11 mouse cellular contexts compared by ENCODE assay signal in the genomic region with DNA sequence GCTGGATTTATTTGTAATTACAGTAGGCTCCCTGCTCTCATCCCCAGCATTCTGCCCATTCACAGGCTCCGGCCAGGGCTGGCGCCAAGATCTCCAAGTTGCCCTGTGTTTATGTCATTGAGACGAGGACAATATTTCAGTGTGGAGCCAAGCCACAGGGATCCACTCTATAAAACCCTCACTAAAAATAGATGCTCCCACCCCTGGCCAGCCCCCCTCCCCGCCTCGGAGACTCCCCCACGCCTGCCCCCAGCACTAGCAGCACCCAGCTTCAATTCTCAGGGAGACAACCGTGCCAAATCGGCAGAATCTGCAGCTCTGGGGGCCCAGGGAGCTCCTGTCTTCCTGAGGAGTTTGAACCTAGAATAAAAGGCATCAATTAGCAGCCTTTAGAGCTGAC. TPM values are rescaled to one million over a fixed set of nuclear protein-coding genes. Genes with fewer than 3 reads are reported as not detected.
DNase-seq lines count a peak whose midpoint lies in the region; ATAC-seq and TF ChIP-seq lines count a peak whose summit lies in the region.
"Had no signal": no experiment of that assay in that cellular context is flagged by ENCODE, and none has a peak within 500 bp of the region (broad histone marks: within the 10 kb centered on the region; RNA-seq: fewer than 3 reads in every experiment).

No protein-coding gene starts in this region.

- H3K9me3 ChIP-seq in heart, embryonic 11.5 days (replicated peaks; ENCODE audit: control insufficient read depth, low read length), result no peaks in the 10 kb centered on the region
- H3K9me3 ChIP-seq in lung, postnatal 0 days (ENCODE audit: low read length), result no peaks in the 10 kb centered on the region
- no peaks in the 10 kb centered on the region for H3K9me3 ChIP-seq in hindbrain, embryonic 16.5 days (ENCODE audit: control insufficient read depth, low read length)
- no peaks in the 10 kb centered on the region for H3K9me3 ChIP-seq in neural tube, embryonic 15.5 days (replicated peaks)

- WGBS in heart, embryonic 11.5 days (ENCODE audit: insufficient replicate concordance), result 9% methylated on average over 8 of the region's 8 CpGs
- WGBS in lung, postnatal 0 days, result 34% methylated on average over 8 of the region's 8 CpGs
- 5% methylated on average over 8 of the region's 8 CpGs for WGBS in hindbrain, embryonic 16.5 days
- 5% methylated on average over 8 of the region's 8 CpGs for WGBS in neural tube, embryonic 15.5 days

- H3K4me3 ChIP-seq in heart, embryonic 11.5 days (ENCODE audit: low read depth, low read length), result no peak overlapping the region
- H3K4me3 ChIP-seq in lung, postnatal 0 days (ENCODE audit: low read depth, low read length), result no peak overlapping the region
- H3K4me3 ChIP-seq in hindbrain, embryonic 16.5 days (ENCODE audit: low read length), result no peak overlapping the region
- H3K4me3 ChIP-seq in neural tube, embryonic 15.5 days (replicated peaks), result no peak overlapping the region
- H3K4me3 ChIP-seq in left cerebral cortex, adult 2 months, result no peak overlapping the region

- H3K4me2 ChIP-seq in heart, embryonic 11.5 days, result peak overlapping the region; percentile 49
- no peak overlapping the region for H3K4me2 ChIP-seq in lung, postnatal 0 days (replicated peaks; ENCODE audit: low read depth, low read length)
- H3K4me2 ChIP-seq in hindbrain, embryonic 16.5 days (ENCODE audit: low read length), result peak overlapping the region; percentile 8; the same call in 1 of the 2 replicates
- peak overlapping the region; percentile 28 for H3K4me2 ChIP-seq in neural tube, embryonic 15.5 days

- ATAC-seq in heart, embryonic 11.5 days (replicated peaks; ENCODE audit: insufficient number of reproducible peaks, low FRiP score, low TSS enrichment), result no peak
- no peak for ATAC-seq in lung, postnatal 0 days
- peak; percentile 76 for ATAC-seq in hindbrain, embryonic 16.5 days
- ATAC-seq in neural tube, embryonic 15.5 days (ENCODE audit: low FRiP score), result no peak

- intact Hi-C loops in heart, postnatal 14 days (cut with DNase I), result no loop called here
- intact Hi-C loops in left cerebral cortex, adult 2 months (cut with DNase I), result no loop called here

- DNase-seq in heart, postnatal 14 days, result no peak
- DNase-seq in lung, postnatal 10 days, result peak; percentile 18
- no peak for DNase-seq in lung, postnatal 0 days (ENCODE audit: low spot score)
- DNase-seq in urinary bladder, postnatal 10 days (ENCODE audit: low spot score), result no peak
- DNase-seq in left cerebral cortex, adult 2 months (ENCODE audit: extremely low spot score in 1 of 2, low spot score in 2 of 2), result no peak
- DNase-seq: thymus, postnatal 4 days had no signal

- no peak for TF ChIP-seq CTCF in lung, postnatal 0 days (IDR thresholded peaks at IDR 0.05)
- TF ChIP-seq CTCF in left cerebral cortex, adult 2 months (IDR thresholded peaks at IDR 0.05), result no peak

- H3K27me3 ChIP-seq in heart, embryonic 11.5 days (ENCODE audit: control insufficient read depth, insufficient read depth, low read length), result no peaks in the 10 kb centered on the region
- no peaks in the 10 kb centered on the region for H3K27me3 ChIP-seq in lung, postnatal 0 days (replicated peaks; ENCODE audit: insufficient read depth, low read length)
- H3K27me3 ChIP-seq in hindbrain, embryonic 16.5 days (replicated peaks; ENCODE audit: control insufficient read depth, insufficient read depth, low read length), result no peaks in the 10 kb centered on the region
- 0 out of 2 replicates have a peak, but pooled peaks cover 4% of the 10 kb centered on the region for H3K27me3 ChIP-seq in neural tube, embryonic 15.5 days (replicated peaks)

- no peak for TF ChIP-seq EP300 in lung, postnatal 0 days (IDR thresholded peaks at IDR 0.05)

- H3K9ac ChIP-seq in heart, embryonic 11.5 days (ENCODE audit: low read depth, low read length), result no peak overlapping the region
- no peak overlapping the region for H3K9ac ChIP-seq in lung, postnatal 0 days (replicated peaks; ENCODE audit: low read depth)
- H3K9ac ChIP-seq in hindbrain, embryonic 16.5 days (ENCODE audit: low read depth, low read length), result no peak overlapping the region
- no peak overlapping the region for H3K9ac ChIP-seq in neural tube, embryonic 15.5 days (replicated peaks)

- H3K27ac ChIP-seq in heart, embryonic 11.5 days (ENCODE audit: low read depth, low read length), result no peak overlapping the region
- no peak overlapping the region for H3K27ac ChIP-seq in lung, postnatal 0 days (ENCODE audit: low read length)
- no peak overlapping the region for H3K27ac ChIP-seq in hindbrain, embryonic 16.5 days (ENCODE audit: low read depth, low read length)
- H3K27ac ChIP-seq in neural tube, embryonic 15.5 days (replicated peaks), result no peak overlapping the region
- no peak overlapping the region for H3K27ac ChIP-seq in left cerebral cortex, adult 2 months

- H3K36me3 ChIP-seq in heart, embryonic 11.5 days (ENCODE audit: control insufficient read depth, insufficient read depth, low read length), result no peaks in the 10 kb centered on the region
- H3K36me3 ChIP-seq in lung, postnatal 0 days (ENCODE audit: insufficient read depth, low read length), result no peaks in the 10 kb centered on the region
- no peaks in the 10 kb centered on the region for H3K36me3 ChIP-seq in hindbrain, embryonic 16.5 days (ENCODE audit: control insufficient read depth, insufficient read depth, low read length)
- no peaks in the 10 kb centered on the region for H3K36me3 ChIP-seq in neural tube, embryonic 15.5 days

- peaks cover 5% of the 10 kb centered on the region for H3K4me1 ChIP-seq in heart, embryonic 11.5 days (ENCODE audit: control insufficient read depth, insufficient read depth, low read length)
- no peaks in the 10 kb centered on the region; the same call in 1 of the 2 replicates for H3K4me1 ChIP-seq in lung, postnatal 0 days (ENCODE audit: insufficient read depth, low read depth, low read length)
- peaks cover 3% of the 10 kb centered on the region; the same call in 1 of the 2 replicates for H3K4me1 ChIP-seq in hindbrain, embryonic 16.5 days (ENCODE audit: control insufficient read depth, insufficient read depth, low read depth, low read length)
- peaks cover 12% of the 10 kb centered on the region for H3K4me1 ChIP-seq in neural tube, embryonic 15.5 days

RNA-seq across cellular contexts. Expression of a gene that starts 16.2 kb away (rescaled TPM):
- polyA plus RNA-seq in heart, embryonic 11.5 days (2014; fragmentation: Nextera tagmentation; extraction: Ambion mirVana), result 1.4 and 1.9 TPM in 2 replicates
- under 1 TPM; 0.24 to 0.31 TPM for total RNA-seq in heart, postnatal 14 days (2021)
- polyA plus RNA-seq in lung, postnatal 0 days (2015; fragmentation: Nextera tagmentation; extraction: Ambion mirVana), result 0.86 and 0.95 TPM in 2 replicates
- polyA plus RNA-seq in hindbrain, embryonic 16.5 days (2015; fragmentation: Nextera tagmentation; extraction: Ambion mirVana), result 2.8 and 3.6 TPM in 2 replicates
- 4.8 and 5.1 TPM in 2 replicates for polyA plus RNA-seq in neural tube, embryonic 15.5 days (2015; fragmentation: Nextera tagmentation; extraction: Ambion mirVana)
- 10 to 100 TPM; 14.0 to 14.6 TPM for total RNA-seq in left cerebral cortex, adult 2 months (2021)
- total RNA-seq: MEL had no signal
- polyA plus RNA-seq: liver, embryonic 16.5 days had no signal
